Mouse (Mus musculus): ENCODE data around the gene Bmf. TPM values are rescaled to one million over a fixed set of nuclear protein-coding genes. Genes with fewer than 3 reads are reported as not detected.
"Not testable (repeated sequence)": the region's sequence is repeated elsewhere in the genome, so short reads cannot be mapped to it uniquely, and the experiment has no call there.

The Bmf gene
- polyA plus RNA-seq, 1 experiment, result 10.1 TPM

DNA sequence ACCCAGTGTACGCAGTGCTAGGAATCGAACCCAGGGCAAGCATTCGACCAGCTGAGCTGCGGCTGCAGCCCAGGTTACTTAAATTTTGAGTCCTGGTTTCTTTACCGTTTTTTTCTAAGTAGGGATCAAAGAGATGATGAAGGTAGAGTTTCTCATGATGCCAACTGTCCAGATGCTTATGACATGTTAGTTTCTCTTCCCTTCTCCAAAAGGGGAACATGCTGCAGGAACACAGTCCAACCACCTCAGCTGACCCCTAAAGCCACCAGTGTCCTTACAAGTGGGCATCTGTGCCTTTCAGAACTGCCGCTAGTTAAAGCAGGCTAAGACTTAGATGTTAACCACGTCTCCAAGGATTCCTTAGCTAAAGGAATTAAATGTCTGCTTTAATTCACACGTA, 17.7 kb upstream of the Bmf start:
- Histone ChIP-seq H3K4me3 (ENCODE audit: insufficient read depth, low read length) (no peak overlapping the region), H3K27ac (ENCODE audit: insufficient read depth, low read length) (no peak overlapping the region), H3K4me1 (ENCODE audit: control insufficient read depth, insufficient read depth, low read length) (no peaks in the 10 kb centered on the region)
- TF ChIP-seq POLR2A (IDR thresholded peaks at IDR 0.05; ENCODE audit: low read depth, low read length) (no peak), CTCF (IDR thresholded peaks at IDR 0.05; ENCODE audit: borderline replicate concordance, insufficient read depth, low read length) (no peak)

- H3K27ac ChIP-seq (ENCODE audit: insufficient read depth, low read length), result no peak overlapping the region
- no peak overlapping the region for H3K4me3 ChIP-seq (ENCODE audit: insufficient read depth, low read length)
- H3K4me1 ChIP-seq (ENCODE audit: control insufficient read depth, insufficient read depth, low read length), result no peaks in the 10 kb centered on the region
- TF ChIP-seq POLR2A (IDR thresholded peaks at IDR 0.05; ENCODE audit: low read depth, low read length) (no peak), CTCF (IDR thresholded peaks at IDR 0.05; ENCODE audit: borderline replicate concordance, insufficient read depth, low read length) (no peak)
Measured at GRCm38 (mm10) chr2:118562431-118562830, 12.9 kb upstream of the Bmf start.

DNA sequence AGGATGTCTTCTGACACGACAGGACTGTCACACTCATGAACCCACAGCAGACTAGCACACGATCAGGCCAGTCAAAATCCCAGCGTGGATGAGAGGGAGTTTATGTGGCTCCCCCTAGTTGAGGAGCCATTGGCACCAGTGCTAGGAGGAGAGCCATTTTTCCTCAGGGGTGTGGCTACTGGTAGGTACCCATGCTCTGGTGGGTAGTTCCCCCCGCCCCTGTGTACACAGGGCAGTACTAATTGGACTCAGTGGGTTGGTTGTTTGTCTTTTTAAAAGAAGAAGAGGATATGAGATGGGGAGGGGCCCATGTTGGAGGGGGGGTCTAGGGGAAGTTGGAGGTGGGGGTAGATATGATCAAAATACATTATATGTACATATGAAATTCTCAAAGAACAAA, 12.5 kb upstream of the Bmf start:
- Histone ChIP-seq H3K4me3 (ENCODE audit: insufficient read depth, low read length) (no peak overlapping the region), H3K4me1 (ENCODE audit: control insufficient read depth, insufficient read depth, low read length) (no peaks in the 10 kb centered on the region), H3K27ac (ENCODE audit: insufficient read depth, low read length) (no peak overlapping the region)
- TF ChIP-seq CTCF (IDR thresholded peaks at IDR 0.05; ENCODE audit: borderline replicate concordance, insufficient read depth, low read length), result no peak

DNA sequence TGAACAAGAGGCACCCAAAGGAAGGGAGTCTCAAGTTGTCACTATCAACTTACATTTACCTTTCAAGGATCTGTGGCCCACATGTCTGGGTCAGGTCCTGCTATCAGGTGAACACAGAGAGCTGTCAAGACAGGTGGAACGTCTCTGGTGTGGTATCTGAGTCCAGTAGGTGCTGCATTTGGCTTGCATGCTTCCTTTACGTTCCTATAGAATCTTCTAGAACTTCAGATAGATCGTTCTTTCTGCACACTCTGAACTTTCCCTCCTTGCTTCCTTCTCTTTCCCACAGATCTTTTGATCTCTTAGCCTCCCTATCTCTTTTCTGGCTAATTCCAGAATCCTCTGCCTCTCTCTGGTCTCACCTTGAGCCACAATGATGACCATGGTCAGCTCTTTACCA, 8.9 kb upstream of the Bmf start:
- TF ChIP-seq POLR2A (IDR thresholded peaks at IDR 0.05; ENCODE audit: low read depth, low read length) (no peak), CTCF (IDR thresholded peaks at IDR 0.05; ENCODE audit: borderline replicate concordance, insufficient read depth, low read length) (no peak)
- Histone ChIP-seq H3K27ac (ENCODE audit: insufficient read depth, low read length) (no peak overlapping the region), H3K4me3 (ENCODE audit: insufficient read depth, low read length) (no peak overlapping the region), H3K4me1 (ENCODE audit: control insufficient read depth, insufficient read depth, low read length) (no peaks in the 10 kb centered on the region)

- H3K4me1 ChIP-seq (ENCODE audit: control insufficient read depth, insufficient read depth, low read length), result not testable (repeated sequence)
Measured at GRCm38 (mm10) chr2:118554356-118554990, 5.0 kb upstream of the Bmf start.

DNA sequence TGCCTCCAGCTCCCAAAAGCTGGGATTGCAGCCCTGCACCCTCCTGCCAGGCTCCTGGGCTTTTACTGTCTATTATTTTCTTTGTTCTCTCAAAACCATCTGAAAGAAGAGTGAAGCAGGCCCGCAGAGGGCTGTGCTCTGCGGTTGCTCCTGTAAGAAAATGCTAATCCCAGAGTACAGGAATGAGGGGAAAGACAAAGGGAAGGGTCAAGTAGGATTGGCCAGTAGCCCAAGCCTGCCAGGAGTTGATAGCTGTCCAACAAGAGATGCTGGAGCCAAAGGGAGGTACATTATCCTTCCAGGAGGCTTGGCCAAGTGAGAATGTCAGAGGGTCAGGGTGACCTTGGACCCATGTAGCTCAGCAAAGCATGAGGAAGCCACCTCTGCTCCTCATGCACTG, 2.1 kb upstream of the Bmf start:
- Histone ChIP-seq H3K4me3 (ENCODE audit: insufficient read depth, low read length) (no peak overlapping the region), H3K27ac (ENCODE audit: insufficient read depth, low read length) (no peak overlapping the region), H3K4me1 (ENCODE audit: control insufficient read depth, insufficient read depth, low read length) (peaks cover 14% of the 10 kb centered on the region)
- TF ChIP-seq POLR2A (IDR thresholded peaks at IDR 0.05; ENCODE audit: low read depth, low read length) (no peak), CTCF (IDR thresholded peaks at IDR 0.05; ENCODE audit: borderline replicate concordance, insufficient read depth, low read length) (no peak)

More at GRCm38 (mm10) chr2:118554356-118554990, 5.0 kb upstream of the Bmf start:
- H3K27ac ChIP-seq (ENCODE audit: insufficient read depth, low read length), result not testable (repeated sequence)
- peak overlapping the region; percentile 42 for H3K4me3 ChIP-seq (ENCODE audit: insufficient read depth, low read length)

- Histone ChIP-seq H3K4me1 (ENCODE audit: control insufficient read depth, insufficient read depth, low read length) (peaks cover 30% of the 10 kb centered on the region), H3K4me3 (ENCODE audit: insufficient read depth, low read length) (peak overlapping the region; percentile 68), H3K27ac (ENCODE audit: insufficient read depth, low read length) (no peak overlapping the region)
- TF ChIP-seq POLR2A (IDR thresholded peaks at IDR 0.05; ENCODE audit: low read depth, low read length), result no peak
- no peak for TF ChIP-seq CTCF (IDR thresholded peaks at IDR 0.05; ENCODE audit: borderline replicate concordance, insufficient read depth, low read length)
Measured at GRCm38 (mm10) chr2:118548421-118549221, 866 bp downstream of the Bmf start.

- no peak overlapping the region for H3K4me3 ChIP-seq (ENCODE audit: insufficient read depth, low read length)
- no peak overlapping the region for H3K27ac ChIP-seq (ENCODE audit: insufficient read depth, low read length)
- H3K4me1 ChIP-seq (ENCODE audit: control insufficient read depth, insufficient read depth, low read length), result peaks cover 36% of the 10 kb centered on the region
- TF ChIP-seq CTCF (IDR thresholded peaks at IDR 0.05; ENCODE audit: borderline replicate concordance, insufficient read depth, low read length) (no peak), POLR2A (IDR thresholded peaks at IDR 0.05; ENCODE audit: low read depth, low read length) (no peak)
Measured at GRCm38 (mm10) chr2:118547541-118548016, 1.9 kb downstream of the Bmf start.

- no peak overlapping the region for H3K27ac ChIP-seq (ENCODE audit: insufficient read depth, low read length)
- H3K4me3 ChIP-seq (ENCODE audit: insufficient read depth, low read length), result no peak overlapping the region
- peaks cover 40% of the 10 kb centered on the region for H3K4me1 ChIP-seq (ENCODE audit: control insufficient read depth, insufficient read depth, low read length)
- TF ChIP-seq CTCF (IDR thresholded peaks at IDR 0.05; ENCODE audit: borderline replicate concordance, insufficient read depth, low read length), result no peak
- TF ChIP-seq POLR2A (IDR thresholded peaks at IDR 0.05; ENCODE audit: low read depth, low read length), result no peak
Measured at GRCm38 (mm10) chr2:118546798-118547165, 2.7 kb downstream of the Bmf start.

DNA sequence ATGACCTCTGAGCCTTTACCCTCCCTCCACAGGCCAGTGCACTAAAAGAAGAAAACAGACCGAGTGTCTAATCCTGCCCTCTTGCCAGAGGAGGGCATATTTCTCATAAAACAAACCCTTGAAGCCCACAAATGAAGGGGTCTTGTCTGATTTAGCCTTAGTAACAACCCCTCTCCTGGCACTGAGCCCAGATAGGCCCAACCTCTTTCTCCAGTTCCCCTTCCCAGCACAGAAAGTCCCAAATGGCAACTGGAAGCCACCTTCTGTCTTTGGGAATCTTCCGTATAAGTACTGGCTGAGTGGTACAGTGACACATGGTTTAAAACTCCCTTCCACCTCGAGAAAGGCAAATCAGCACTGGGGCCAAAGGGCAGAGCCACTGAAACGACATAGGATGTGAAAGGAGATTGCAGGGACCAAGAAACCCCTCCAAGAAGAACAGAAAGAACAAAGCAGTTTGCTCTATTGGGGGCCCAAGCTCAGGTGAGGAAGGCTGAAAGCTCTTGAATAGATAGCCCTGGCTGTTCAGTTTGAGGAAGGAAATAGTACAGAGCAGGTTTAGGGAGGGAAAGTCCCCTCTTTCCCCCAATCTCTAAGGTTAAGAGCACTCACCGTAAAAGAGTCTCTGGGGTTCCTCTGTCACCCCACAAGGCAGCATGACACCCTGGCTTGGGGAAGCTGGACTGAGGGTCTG, 3.2 kb downstream of the Bmf start:
- Histone ChIP-seq H3K4me3 (ENCODE audit: insufficient read depth, low read length) (no peak overlapping the region), H3K27ac (ENCODE audit: insufficient read depth, low read length) (peak overlapping the region; percentile 80), H3K4me1 (ENCODE audit: control insufficient read depth, insufficient read depth, low read length) (peaks cover 40% of the 10 kb centered on the region)
- TF ChIP-seq POLR2A (IDR thresholded peaks at IDR 0.05; ENCODE audit: low read depth, low read length) (no peak), CTCF (IDR thresholded peaks at IDR 0.05; ENCODE audit: borderline replicate concordance, insufficient read depth, low read length) (no peak)

All from embryonic fibroblast, embryonic 13.5 days (primary cell).